Mouse (Mus musculus): ENCODE data around the gene Plekha7. TPM values are rescaled to one million over a fixed set of nuclear protein-coding genes. Genes with fewer than 3 reads are reported as not detected.
A peak's percentile ranks its signal among the peaks of the same experiment; 100 is the strongest.

Gene Plekha7
- polyA plus RNA-seq, 1 experiment from 2014 or later, result 21.4 TPM

GRCm38 (mm10) chr7:116245815-116246695 is 62.1 kb downstream of the Plekha7 start:
- no peak overlapping the region for H3K4me3 ChIP-seq (replicated peaks)
- peaks cover 9% of the 10 kb centered on the region for H3K4me1 ChIP-seq (replicated peaks)
- H3K36me3 ChIP-seq, result no peaks in the 10 kb centered on the region
- H3K27me3 ChIP-seq (replicated peaks), result no peaks in the 10 kb centered on the region
- H3K27ac ChIP-seq, result no peak overlapping the region
- no peak overlapping the region for H3K9ac ChIP-seq
- H3K9me3 ChIP-seq, result no peaks in the 10 kb centered on the region
- H3K4me2 ChIP-seq (replicated peaks), result 0 out of 2 replicates have a peak overlapping the region, but pooled peaks have one; percentile 1
- WGBS, result 26% methylated on average over 15 of the region's 15 CpGs
- ATAC-seq, result no peak

GRCm38 (mm10) chr7:116244302-116245165 is 63.6 kb downstream of the Plekha7 start:
- no peak overlapping the region for H3K4me3 ChIP-seq (replicated peaks)
- H3K9ac ChIP-seq, result no peak overlapping the region
- 47% methylated on average over 7 of the region's 7 CpGs for WGBS
- H3K9me3 ChIP-seq, result no peaks in the 10 kb centered on the region
- peaks cover 9% of the 10 kb centered on the region for H3K4me1 ChIP-seq (replicated peaks)
- ATAC-seq, result no peak
- no peaks in the 10 kb centered on the region for H3K36me3 ChIP-seq
- H3K27ac ChIP-seq, result no peak overlapping the region
- no peak overlapping the region for H3K4me2 ChIP-seq (replicated peaks)
- no peaks in the 10 kb centered on the region for H3K27me3 ChIP-seq (replicated peaks)

DNA sequence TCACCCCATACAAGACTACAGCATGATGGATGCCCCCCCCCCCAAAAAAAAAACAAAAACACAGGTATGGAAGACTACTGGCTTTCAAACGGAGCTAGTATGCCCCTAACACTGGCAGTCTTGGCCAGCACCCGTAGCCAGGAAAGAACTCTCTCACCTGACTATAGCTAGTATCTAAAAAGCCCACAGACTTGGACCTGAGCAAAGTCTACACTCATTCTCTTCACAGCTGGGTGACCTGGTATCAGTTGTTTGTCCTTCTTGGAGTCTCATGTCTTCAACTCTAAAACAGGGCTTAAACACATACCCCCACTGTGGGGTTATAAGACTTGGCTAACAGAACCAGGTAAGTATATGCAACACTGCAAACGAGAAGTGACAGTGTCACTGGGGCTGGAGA is 65.4 kb downstream of the Plekha7 start:
- Histone ChIP-seq H3K9ac (no peak overlapping the region), H3K4me2 (replicated peaks) (no peak overlapping the region), H3K36me3 (no peaks in the 10 kb centered on the region), H3K4me3 (replicated peaks) (no peak overlapping the region), H3K27ac (no peak overlapping the region), H3K4me1 (replicated peaks) (peaks cover 14% of the 10 kb centered on the region), H3K27me3 (replicated peaks) (0 out of 2 replicates have a peak, but pooled peaks cover 1% of the 10 kb centered on the region), H3K9me3 (no peaks in the 10 kb centered on the region)
- peak; percentile 19; the same call in 1 of the 2 replicates for ATAC-seq
- 70% methylated on average over 3 of the region's 3 CpGs for WGBS

DNA sequence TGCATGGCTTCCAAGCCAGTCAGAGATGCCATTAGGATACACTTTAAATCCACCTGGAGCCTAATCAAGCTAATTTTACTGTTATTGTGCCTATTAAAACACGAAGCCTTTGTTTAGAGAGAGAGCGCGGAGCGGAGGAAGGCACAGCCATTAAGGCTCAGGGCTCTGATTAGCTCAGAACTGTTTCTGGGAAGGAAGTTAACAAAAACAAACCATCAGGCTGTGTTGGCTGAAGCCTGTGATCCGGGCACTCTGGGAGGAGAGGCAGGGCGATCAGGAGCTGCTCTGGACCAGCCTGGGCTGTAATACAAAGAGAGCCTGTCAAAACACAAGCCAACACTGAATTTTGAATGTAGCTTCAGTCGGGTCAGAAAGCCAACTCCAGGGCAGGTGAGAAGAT is 66.6 kb downstream of the Plekha7 start:
- no peak overlapping the region for H3K9ac ChIP-seq
- peaks cover 14% of the 10 kb centered on the region for H3K4me1 ChIP-seq (replicated peaks)
- 25% methylated on average over 7 of the region's 7 CpGs for WGBS
- H3K27me3 ChIP-seq (replicated peaks), result 0 out of 2 replicates have a peak, but pooled peaks cover 7% of the 10 kb centered on the region
- H3K4me3 ChIP-seq (replicated peaks), result no peak overlapping the region
- no peak overlapping the region for H3K27ac ChIP-seq
- ATAC-seq, result no peak
- no peaks in the 10 kb centered on the region for H3K9me3 ChIP-seq
- no peaks in the 10 kb centered on the region for H3K36me3 ChIP-seq
- no peak overlapping the region for H3K4me2 ChIP-seq (replicated peaks)

DNA sequence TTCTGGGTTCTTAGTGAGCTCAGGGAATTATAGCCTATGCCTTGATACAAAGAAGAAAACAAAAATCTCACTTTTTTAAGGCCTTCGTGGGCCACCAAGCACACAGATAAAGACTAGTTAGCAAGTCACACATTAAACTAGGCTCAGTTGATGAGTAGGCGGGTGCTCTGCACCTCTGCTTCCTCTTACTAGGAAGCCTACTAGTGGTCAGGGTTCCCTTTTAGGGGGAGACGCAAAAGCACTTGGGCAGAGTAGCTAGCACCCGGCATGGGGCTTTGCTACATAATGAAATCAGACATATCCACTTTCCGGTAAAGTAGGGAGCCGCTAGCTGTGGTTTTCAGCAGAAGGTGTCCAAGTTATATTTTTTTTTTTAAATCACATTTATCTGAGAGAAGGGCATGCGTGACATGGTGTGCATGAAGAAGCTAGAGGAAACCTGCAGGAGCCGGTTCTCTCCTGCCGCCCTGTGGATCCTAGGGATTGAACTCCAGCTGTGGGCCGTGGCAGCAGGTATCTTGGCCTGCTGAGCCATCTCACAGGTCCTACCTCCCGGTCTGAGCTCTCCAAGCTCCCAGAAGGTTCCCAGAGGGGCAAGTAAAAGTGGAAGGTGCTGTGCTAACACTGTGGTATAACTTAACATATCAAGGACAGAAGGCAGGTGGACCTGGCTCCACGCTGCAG is 67.2 kb downstream of the Plekha7 start:
- H3K9ac ChIP-seq, result no peak overlapping the region
- H3K9me3 ChIP-seq, result no peaks in the 10 kb centered on the region
- no peaks in the 10 kb centered on the region for H3K36me3 ChIP-seq
- peaks cover 18% of the 10 kb centered on the region for H3K4me1 ChIP-seq (replicated peaks)
- no peak for ATAC-seq
- no peak overlapping the region for H3K27ac ChIP-seq
- H3K4me2 ChIP-seq (replicated peaks), result no peak overlapping the region
- H3K27me3 ChIP-seq (replicated peaks), result 0 out of 2 replicates have a peak, but pooled peaks cover 7% of the 10 kb centered on the region
- 71% methylated on average over 12 of the region's 12 CpGs for WGBS
- no peak overlapping the region for H3K4me3 ChIP-seq (replicated peaks)

DNA sequence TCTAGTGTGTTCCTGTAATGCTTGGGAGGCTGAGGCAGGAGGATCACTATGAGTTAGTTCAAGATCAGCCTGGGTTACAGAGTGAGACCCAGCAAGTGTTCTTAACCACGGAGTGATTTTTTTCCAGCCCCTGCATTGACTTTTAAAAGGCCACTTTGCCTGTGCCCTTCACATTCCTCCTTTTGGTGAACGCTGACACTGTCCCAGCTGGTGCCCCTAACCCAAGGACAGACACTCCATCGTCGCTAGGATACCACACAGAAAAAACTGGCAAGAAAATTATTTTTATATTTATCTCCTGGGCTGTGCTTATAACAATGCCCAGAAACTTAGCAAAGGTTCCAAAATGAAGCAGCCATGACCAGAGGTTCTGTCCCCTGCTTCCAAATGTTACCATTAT is 67.8 kb downstream of the Plekha7 start:
- H3K9me3 ChIP-seq, result no peaks in the 10 kb centered on the region
- H3K27ac ChIP-seq, result no peak overlapping the region
- WGBS, result 86% methylated on average over 4 of the region's 4 CpGs
- H3K9ac ChIP-seq, result no peak overlapping the region
- no peak overlapping the region for H3K4me3 ChIP-seq (replicated peaks)
- no peak overlapping the region for H3K4me2 ChIP-seq (replicated peaks)
- 0 out of 2 replicates have a peak, but pooled peaks cover 7% of the 10 kb centered on the region for H3K27me3 ChIP-seq (replicated peaks)
- peaks cover 23% of the 10 kb centered on the region for H3K4me1 ChIP-seq (replicated peaks)
- no peak for ATAC-seq
- no peaks in the 10 kb centered on the region for H3K36me3 ChIP-seq

- H3K4me2 ChIP-seq (replicated peaks), result no peak overlapping the region
- ATAC-seq, result no peak
- H3K4me1 ChIP-seq (replicated peaks), result peaks cover 32% of the 10 kb centered on the region
- WGBS, result 82% methylated on average over 4 of the region's 4 CpGs
- 0 out of 2 replicates have a peak, but pooled peaks cover 7% of the 10 kb centered on the region for H3K27me3 ChIP-seq (replicated peaks)
- H3K27ac ChIP-seq, result no peak overlapping the region
- H3K4me3 ChIP-seq (replicated peaks), result no peak overlapping the region
- no peaks in the 10 kb centered on the region for H3K9me3 ChIP-seq
- H3K36me3 ChIP-seq, result no peaks in the 10 kb centered on the region
- no peak overlapping the region for H3K9ac ChIP-seq
These were observed 69.9 kb downstream of the Plekha7 start for GRCm38 (mm10) chr7:116238320-116238719.

DNA sequence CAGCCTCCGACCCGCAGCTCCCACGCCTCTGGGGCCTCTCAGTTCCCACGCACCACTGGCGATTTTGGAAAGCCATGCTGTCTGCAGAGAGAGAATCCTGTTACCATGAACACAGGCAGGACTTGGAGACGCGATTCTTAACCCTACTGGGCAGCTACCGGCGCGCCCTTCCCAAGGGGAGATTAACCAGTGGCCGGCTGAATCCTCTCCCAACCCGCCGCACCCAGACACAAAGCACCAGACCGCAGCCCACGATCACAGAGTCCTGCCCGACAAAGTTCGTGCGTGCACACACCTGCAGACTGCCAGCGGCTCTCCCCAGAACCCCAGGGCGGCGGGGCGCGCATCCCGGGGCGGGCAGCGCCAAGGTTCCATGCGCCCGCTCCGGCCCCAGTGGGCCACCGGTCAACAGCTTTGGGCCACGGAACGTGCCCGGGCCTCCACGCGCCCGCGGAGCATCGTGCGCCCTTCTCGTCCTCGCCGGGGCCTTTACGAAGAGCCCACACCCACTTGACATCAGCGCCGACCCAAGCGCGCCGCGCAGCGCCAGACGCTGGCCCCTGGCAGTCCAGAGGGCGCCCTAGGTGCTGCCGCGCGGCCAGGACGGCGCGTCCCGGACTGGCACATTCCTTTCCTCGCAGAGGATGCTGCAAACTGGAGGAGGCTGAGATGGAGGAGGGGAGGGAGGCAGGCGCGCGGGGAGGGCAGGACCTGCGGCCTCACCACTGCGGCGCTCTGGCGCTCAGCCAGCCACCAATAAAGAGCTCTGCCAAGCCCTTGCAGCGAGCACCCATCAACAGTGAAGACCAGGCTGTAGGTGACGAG is 70.8 kb downstream of the Plekha7 start:
- Histone ChIP-seq H3K9me3 (no peaks in the 10 kb centered on the region), H3K4me1 (replicated peaks) (peaks cover 32% of the 10 kb centered on the region), H3K36me3 (no peaks in the 10 kb centered on the region), H3K27me3 (replicated peaks) (0 out of 2 replicates have a peak, but pooled peaks cover 7% of the 10 kb centered on the region), H3K4me3 (replicated peaks) (peak overlapping the region; percentile 41), H3K27ac (no peak overlapping the region), H3K4me2 (replicated peaks) (peak overlapping the region; percentile 94), H3K9ac (peak overlapping the region; percentile 8)
- peak; percentile 66 for ATAC-seq
- WGBS, result under 1% methylated on average over 68 of the region's 69 CpGs

GRCm38 (mm10) chr7:116236608-116237007 is 71.6 kb downstream of the Plekha7 start:
- Histone ChIP-seq H3K4me3 (replicated peaks) (peak overlapping the region; percentile 41), H3K27me3 (replicated peaks) (0 out of 2 replicates have a peak, but pooled peaks cover 7% of the 10 kb centered on the region), H3K36me3 (no peaks in the 10 kb centered on the region), H3K27ac (no peak overlapping the region), H3K4me2 (replicated peaks) (peak overlapping the region; percentile 94), H3K4me1 (replicated peaks) (peaks cover 32% of the 10 kb centered on the region), H3K9ac (no peak overlapping the region), H3K9me3 (no peaks in the 10 kb centered on the region)
- peak; percentile 50 for ATAC-seq
- 38% methylated on average over 8 of the region's 8 CpGs for WGBS

DNA sequence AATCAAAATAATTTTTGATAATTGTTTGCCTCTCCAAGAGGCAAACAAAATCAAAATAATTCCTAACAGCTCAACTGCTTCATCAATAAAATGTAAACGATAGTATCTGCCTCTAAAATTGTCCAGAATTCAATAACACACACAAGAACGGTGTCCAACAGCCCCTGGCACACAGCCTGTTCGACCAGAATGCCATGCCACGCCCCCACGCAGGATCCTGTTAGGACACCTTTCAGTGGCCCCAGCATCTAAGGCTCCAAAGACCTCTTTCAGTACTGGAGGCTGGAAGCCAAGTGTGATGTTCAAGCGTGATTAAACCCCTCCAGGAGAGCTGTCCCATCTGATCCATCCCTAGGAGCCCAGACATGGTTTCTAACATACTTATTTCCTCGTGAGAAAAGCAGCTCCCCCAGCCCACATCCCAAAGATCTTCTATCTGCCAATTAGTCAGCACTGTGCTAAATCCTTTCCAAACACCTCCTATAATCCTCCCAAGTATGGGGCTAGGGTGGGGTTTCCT is 73.8 kb downstream of the Plekha7 start:
- H3K4me2 ChIP-seq (replicated peaks), result no peak overlapping the region
- no peak overlapping the region for H3K4me3 ChIP-seq (replicated peaks)
- H3K9ac ChIP-seq, result no peak overlapping the region
- 51% methylated on average over 7 of the region's 7 CpGs for WGBS
- no peak overlapping the region for H3K27ac ChIP-seq
- H3K27me3 ChIP-seq (replicated peaks), result 0 out of 2 replicates have a peak, but pooled peaks cover 7% of the 10 kb centered on the region
- H3K4me1 ChIP-seq (replicated peaks), result peaks cover 34% of the 10 kb centered on the region
- H3K9me3 ChIP-seq, result no peaks in the 10 kb centered on the region
- no peak for ATAC-seq
- H3K36me3 ChIP-seq, result no peaks in the 10 kb centered on the region

All from intestine, embryonic 15.5 days (tissue).